Mouse (Mus musculus) layer of hippocampus, postnatal 36 days (tissue): Measurements from ENCODE around the gene Olfr315. TPM values are rescaled to one million over a fixed set of nuclear protein-coding genes. Genes with fewer than 3 reads are reported as not detected.
"Not testable (repeated sequence)": the region's sequence is repeated elsewhere in the genome, so short reads cannot be mapped to it uniquely, and the experiment has no call there.

Source experiments
- DNase-seq, 2 experiments: peaks; one replicate each; pipeline ENCODE4 v3.0.0; 2022
- total RNA-seq, 2 experiments: library from RNA; stranded (reverse); gene quantifications; 2 replicates each; pipeline ENCODE4 v1.2.3; 2021

Olfr315 gene
- not detected for total RNA-seq

DNA sequence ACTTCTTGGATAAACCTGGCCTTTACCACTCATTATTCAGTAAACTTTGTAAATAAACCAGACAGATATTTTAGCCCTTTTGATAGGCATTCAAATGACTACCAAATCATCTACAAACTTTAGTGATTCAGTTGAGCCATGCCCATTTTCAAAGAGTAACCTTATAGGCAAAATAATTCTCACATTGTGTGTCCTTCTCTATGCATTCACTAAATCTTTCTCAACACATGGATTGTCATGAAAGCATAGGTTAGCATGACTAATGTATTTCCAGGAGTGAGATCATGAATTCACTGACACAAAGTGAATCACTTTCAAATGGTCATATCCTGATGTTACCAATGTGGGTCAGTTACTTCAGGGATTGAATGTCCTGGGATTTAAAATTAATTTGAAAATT is at the start of gene Olfr315:
Olfr315 (plus strand) TSS at position 301 of the 400 bp plus-strand sequence.
- DNase-seq = no peak

DNA sequence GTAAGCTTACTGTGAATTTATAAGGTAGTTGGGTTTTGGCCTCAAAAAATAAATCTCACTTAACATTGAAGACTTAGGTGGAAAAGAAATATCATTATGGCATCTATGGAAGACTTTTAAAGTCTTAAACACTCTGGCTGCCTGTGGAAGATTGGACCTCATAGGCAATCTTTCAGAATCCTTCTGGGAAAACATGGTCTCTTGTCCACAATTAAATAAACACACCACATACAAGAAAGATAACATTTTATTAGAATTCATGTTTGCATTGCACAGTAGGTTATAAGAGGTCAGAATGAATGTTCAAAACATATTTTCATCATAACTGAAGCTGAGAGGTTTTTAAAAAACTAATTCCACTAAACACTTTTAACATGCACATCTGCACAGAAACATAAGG is 49.1 kb upstream of the Olfr315 start, which contains the start of gene Olfr318:
Olfr318 (minus strand) TSS at position 101 of the 400 bp plus-strand sequence.
- no peak for DNase-seq

DNA sequence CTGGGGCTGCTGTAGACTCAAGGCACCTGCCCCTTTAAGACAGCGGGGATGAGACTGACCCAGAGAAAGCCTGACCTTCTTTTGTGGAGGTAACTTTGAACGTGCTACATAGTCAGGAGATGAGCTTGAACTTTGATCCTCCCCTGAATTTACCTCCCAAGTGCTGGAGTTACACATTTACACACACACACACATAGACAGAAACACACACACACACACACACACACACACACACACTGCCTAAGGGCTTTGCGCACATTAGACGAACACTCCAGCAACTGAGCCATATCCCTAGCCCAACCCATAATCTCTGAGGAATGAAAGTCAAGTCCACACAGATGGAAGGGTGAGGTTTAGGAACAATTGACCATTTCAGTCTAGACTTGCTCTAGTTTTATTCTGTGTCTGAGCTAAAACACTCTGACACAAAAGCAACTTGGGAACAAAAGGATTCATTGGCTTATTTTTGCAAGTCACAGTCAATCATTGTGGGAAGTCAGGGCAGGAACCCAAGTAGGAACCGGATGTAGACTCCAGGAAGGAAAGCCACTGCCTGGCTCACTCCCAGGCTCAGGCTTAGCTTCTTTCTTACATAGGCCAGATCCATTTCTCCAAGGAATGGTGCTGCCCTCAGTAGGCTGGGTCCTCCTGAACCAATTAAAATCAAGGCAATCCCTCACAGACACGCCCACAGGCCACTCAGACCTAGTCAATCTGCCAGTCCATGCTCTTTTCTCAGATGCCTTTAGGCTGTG is 44.9 kb upstream of the Olfr315 start:
- not testable (repeated sequence) for DNase-seq

- peak; percentile 27 to 37 for DNase-seq
These were observed 39.6 kb upstream of the Olfr315 start for GRCm38 (mm10) chr11:58733372-58733771.

- no peak for DNase-seq
These were observed 34.2 kb upstream of the Olfr315 start, which contains the start of gene Olfr317 for GRCm38 (mm10) chr11:58738792-58739262. TSS of gene Olfr317 (minus strand) at chr11:58739212.

- peak; percentile 12 to 13 for DNase-seq
These were observed 21.9 kb upstream of the Olfr315 start for GRCm38 (mm10) chr11:58751096-58751495.

GRCm38 (mm10) chr11:58752434-58752833 is 20.6 kb upstream of the Olfr315 start, which contains the start of gene Olfr316:
TSS of gene Olfr316 (plus strand) at chr11:58752734.
- no peak for DNase-seq

- no peak for DNase-seq
These were observed 9.6 kb downstream of the Olfr315 start, which contains the start of gene Olfr314 for GRCm38 (mm10) chr11:58782480-58783089. TSS of gene Olfr314 (plus strand) at chr11:58782952.

- DNase-seq = no peak
These were observed 11.2 kb downstream of the Olfr315 start for GRCm38 (mm10) chr11:58784182-58784581.

DNA sequence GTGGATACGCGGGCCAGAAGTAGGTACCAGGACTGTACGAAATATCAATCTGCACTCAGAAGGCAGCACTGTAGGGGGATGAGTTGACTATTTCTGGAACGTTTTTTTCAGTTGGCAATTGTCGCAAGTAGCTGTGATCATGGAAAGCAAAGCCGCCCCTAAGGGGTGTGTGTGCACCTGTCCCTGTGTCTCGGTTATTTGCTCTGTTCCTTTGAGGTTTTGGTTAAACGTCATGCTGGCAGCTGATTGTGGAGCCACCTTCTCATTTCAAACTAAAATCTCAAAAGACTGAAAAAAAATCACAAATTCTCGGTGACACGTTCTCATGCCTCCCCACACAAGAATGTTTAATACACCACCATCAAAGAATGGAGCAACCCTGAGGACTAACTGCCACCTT is 14.7 kb downstream of the Olfr315 start:
- DNase-seq = no peak

DNA sequence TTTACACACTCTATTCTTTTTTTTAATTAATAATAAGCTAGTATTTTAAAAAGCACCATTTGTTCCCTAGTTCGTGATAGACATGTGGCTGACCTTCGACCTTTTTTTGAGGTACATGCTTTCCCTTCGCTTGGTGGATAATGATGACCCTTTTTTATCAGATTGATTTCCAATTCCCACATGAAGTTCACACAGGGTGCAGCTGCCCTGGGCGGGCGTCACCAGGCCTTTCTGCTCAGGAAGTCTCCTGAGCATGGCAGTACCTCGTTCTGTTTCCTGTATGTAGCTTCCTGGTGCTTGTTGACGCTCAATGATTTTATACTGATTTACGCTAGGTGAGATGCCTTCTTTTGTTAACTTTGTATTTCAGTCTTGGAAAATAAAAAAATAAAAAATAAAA is 15.4 kb downstream of the Olfr315 start:
- no peak for DNase-seq

DNA sequence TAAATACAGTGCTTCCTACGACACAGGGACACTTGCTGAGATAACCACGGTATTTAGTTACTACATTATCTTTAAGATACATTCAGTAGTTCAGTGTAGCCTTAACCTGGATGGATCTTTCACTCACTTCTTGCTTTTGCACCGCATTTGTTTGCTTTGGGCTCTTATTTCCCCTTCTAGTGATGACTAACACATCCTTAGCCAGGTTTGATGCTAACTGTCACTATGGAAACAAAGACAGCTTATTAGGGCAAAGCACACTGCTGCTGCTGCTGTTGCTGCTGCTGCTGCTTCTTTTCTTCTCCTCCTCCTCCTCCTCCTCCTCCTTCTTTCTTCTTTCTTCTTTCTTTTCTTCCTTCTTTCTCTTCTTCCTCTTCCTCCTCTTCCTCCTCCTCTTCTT is 16.5 kb downstream of the Olfr315 start:
- DNase-seq = no peak

GRCm38 (mm10) chr11:58790053-58790452 is 17.1 kb downstream of the Olfr315 start:
- DNase-seq = no peak

DNA sequence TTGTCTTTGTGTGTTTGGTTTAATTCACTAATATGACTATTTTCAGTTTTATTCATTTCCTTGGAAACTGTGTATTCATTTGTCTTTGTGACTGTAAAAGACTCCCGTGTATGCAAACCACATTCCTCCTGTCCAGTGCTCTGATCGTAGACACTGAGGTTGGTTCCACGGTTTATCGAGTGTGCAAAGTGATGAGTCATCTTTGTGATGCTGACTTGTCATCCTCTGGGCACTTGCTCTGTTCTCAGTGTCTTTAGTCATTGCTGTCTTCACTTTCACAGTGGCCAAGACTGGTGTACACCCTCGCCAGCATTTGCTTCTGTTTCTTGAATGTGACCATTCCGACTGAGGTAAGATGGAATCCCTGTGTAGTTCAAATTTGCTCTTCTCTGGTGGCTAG is 17.7 kb downstream of the Olfr315 start:
- DNase-seq = no peak

- DNase-seq = no peak
These were observed 22.9 kb downstream of the Olfr315 start for GRCm38 (mm10) chr11:58795856-58796255.

- DNase-seq = peak; percentile 66 to 71
These were observed 23.9 kb downstream of the Olfr315 start for GRCm38 (mm10) chr11:58796850-58797249.

- no peak for DNase-seq
These were observed 26.8 kb downstream of the Olfr315 start for GRCm38 (mm10) chr11:58799747-58800146.

GRCm38 (mm10) chr11:58801558-58802228 is 28.7 kb downstream of the Olfr315 start, which contains the start of gene Fam183b:
TSS of gene Fam183b (minus strand) at chr11:58801960.
- DNase-seq = peak; percentile 39 to 48

DNA sequence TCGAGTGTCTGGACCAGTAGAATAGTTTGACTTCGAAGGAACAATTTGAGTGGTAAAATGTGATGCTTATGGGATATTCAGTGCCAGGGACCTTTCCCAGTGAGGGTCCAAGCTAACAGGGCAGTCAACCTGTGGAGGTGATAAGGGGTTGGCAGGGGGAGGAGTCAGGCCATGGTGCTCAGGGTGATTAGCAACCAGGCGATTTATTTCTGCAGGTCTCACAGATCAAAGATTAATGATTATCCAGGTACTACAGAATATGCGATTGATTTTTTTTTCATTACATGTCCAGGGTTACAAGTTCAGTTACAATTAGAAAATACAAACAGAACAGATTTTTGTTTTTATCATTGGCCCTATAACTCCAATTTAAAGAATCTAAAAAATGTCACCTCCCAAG is 30.9 kb downstream of the Olfr315 start:
- DNase-seq = no peak

GRCm38 (mm10) chr11:58804393-58804792 is 31.4 kb downstream of the Olfr315 start:
- no peak for DNase-seq

GRCm38 (mm10) chr11:58812001-58812400 is 39.0 kb downstream of the Olfr315 start:
- DNase-seq = no peak

- DNase-seq = not testable (repeated sequence)
These were observed 41.7 kb downstream of the Olfr315 start, which contains the start of gene Olfr313 for GRCm38 (mm10) chr11:58814700-58815099. TSS of gene Olfr313 (plus strand) at chr11:58815000.

- no peak for DNase-seq
These were observed 42.7 kb downstream of the Olfr315 start for GRCm38 (mm10) chr11:58815676-58816075.
